Mouse (Mus musculus) urinary bladder, postnatal 14 days (tissue): ENCODE data around the gene Lrrc38.

Experiments
- DNase-seq: peaks from one replicate; pipeline ENCODE4 v3.0.0; 2021; ENCODE audit warnings: low spot score

Gene Lrrc38

DNA sequence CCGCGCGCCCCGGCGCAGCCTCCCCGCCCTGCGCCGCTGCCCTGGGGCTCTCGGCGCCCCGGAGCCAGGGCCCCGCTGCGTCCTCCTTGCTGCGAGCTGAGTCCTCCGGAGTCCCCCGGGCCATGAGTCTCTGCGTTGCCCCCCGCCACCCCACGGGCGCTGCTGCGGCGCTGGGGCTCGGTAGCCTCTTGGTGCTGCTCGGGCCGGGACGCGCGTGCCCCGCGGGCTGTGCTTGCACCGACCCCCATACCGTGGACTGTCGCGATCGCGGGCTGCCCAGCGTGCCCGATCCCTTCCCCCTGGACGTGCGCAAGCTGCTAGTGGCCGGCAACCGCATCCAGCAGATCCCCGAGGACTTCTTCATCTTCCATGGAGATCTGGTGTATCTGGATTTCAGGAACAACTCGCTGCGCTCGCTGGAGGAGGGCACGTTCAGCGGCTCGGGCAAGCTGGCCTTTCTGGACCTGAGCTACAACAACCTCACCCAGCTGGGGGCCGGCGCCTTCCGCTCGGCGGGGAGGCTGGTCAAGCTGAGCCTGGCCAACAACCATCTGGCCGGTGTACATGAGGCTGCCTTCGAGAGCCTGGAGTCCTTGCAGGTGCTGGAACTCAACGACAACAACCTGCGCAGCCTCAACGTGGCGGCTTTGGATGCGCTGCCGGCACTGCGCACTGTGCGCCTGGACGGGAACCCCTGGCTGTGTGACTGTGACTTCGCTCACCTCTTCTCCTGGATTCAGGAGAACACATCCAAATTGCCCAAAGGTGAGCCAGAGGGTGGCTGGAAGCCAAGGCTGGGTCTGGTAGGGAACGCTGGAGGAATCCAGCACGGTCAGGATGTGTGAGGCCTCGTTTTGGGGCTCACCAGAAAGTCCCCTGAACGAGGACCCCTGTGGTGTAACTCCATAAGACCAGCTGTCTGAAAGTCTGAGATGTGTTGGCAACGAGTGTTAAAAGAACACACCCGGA is 774 bp downstream of the Lrrc38 start:
- DNase-seq = no peak

DNA sequence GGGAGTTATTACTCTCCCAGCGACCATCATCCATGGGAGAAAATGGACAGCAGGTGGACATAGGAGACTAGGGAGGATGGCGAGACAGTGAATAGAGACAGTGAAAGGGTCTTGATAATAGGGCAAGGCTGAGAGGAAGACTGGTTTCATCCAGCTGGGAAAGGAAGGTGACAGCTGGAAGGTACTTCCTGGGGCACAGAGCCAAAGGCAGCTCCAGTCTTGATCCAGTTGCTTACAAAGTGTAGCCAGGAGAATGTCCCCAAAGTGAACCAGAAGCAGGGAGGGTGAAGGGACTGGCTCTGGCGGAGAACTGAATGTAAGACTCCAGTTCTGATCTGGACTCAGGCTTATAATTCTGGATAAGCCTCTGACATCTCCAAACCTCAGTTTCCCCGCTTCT is 2.7 kb downstream of the Lrrc38 start:
- DNase-seq = no peak

DNA sequence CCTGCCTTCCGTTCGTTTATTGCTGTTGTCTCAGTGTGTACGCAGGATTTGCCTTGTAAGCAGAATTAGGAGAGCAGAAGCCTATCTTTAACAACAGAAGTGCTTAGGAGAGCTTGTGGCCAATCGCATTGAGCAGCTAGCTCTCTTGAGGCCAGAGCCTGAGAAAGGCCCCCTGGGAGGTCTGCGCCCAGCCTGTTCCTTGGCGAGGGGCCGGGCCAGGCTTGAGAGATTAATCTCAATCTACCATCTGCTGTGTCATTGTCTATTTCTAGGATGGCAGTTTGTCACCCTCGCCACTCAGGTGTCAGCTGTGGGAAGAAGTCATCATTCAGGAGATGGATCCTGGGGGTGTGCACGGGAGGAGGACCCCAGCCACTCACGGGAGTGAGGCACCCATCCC is 12.0 kb downstream of the Lrrc38 start:
- DNase-seq = no peak

DNA sequence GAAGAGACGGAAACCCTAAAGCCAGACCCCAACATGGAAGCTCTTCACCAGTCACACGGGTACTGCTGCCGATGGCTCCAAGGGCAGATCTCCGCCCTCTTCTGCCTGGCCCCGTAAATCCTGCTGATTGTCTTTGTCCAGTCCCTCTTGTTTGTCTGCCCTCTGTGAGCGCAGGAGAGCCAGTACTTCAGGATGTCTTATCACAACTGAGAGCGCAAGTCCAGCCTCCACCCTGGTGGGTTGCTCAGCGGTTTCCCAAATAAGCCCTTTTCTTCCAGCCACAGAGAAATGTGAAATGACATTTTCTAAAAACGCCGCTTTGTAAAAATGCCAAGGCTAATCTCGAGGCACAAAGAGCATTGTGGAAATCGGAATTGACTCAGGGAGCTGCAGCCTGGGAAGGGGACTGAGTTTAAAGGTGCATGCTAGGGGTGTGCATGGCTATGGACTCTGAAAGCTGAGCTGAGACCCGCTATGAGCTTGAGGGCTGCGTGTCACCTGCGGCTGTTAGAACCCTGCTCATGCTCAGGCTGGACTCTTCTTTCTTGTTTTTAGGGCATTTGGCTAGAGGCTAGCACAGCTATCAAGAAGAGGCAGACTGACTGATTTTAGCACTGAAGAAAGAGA is 17.0 kb downstream of the Lrrc38 start:
- no peak for DNase-seq

DNA sequence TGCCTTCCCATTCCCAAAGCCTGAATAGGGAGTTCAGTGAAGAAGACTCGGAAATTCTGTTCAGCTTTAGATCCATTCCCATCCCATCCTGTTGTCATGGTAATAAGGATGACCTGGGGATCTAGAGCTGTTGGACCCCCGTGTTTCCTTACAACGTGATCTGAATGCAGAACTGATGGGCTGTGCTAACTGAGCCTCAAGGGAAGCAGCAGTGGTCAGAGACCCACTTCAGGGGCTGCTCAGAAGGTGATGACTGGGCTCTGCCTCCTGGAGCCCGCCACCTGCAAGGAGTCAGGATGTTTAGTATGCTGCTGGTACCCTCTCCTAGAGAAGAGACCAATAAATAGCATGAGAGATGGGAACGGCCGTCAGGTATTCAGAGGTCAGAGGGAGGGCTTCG is 29.9 kb downstream of the Lrrc38 start:
- DNase-seq = no peak

DNA sequence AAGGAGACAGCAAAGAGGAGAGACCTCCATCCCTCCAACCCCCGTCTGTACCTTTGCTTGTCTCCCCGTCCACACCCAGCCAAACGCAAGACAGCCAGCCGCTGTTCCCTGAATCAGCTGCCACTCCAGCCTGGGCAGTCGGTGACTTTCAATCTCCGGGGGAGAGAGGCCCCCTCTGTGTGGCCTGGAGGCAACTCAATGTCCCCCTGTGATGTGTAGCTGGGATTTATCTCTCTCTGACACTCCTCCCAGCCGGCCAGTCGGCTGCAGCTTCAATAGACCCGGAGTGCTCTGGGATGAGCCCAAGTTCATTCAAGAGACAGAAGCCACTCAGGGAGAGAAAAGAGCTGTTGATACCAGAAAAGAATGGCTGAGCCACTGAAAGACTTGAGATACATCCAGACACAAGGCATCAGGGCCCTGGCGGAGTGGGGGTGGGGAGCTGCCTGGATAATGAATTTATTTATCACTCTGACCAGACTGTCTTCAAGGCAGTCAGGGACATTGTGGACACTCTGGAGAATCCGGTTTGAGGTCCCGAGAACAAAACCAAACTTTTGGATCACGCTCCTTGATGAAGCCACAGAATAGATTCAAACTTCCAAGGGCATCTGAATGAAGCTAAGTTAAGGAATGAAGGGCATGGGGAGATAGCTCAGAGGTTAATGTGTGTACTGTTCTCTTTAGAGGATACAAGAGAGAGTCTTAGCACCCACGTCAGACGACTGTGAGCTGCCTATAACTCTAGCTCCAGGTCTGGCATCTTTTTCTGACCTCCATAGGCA is 30.6 kb downstream of the Lrrc38 start:
- no peak for DNase-seq

DNA sequence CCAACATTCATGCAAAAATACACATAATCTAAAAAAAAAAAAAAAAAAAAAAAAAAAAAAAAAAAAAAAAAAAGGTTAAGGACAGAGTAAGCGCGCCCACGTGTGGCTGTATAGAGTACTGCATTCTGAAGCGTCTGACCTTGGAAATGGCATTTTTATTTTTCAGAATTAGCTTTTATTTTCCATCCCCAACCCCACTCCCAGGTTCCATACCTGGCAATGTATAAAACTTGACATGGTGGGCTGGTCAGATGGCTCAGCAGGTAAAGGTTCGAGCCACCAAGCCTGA is 31.1 kb downstream of the Lrrc38 start:
- peak; percentile 30 for DNase-seq

DNA sequence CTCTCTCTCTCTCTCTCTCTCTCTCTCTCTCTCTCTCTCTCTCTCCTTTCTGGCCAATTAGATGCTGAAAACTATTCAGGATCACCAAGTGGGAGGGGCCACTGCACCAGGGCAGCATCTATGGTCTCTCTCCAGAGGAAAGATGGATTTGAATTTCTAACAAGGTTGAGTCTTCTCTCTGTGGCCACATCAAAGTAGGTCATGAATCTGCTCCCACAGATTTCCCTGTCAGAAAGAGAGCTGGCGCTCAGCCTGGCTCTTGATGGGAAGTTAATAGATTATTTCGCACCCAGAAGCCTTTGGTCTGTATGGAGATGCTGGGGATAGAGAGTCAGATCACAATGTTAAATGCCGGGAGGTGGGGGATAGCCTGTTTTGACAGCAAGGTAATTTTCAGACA is 32.6 kb downstream of the Lrrc38 start:
- DNase-seq = no peak

DNA sequence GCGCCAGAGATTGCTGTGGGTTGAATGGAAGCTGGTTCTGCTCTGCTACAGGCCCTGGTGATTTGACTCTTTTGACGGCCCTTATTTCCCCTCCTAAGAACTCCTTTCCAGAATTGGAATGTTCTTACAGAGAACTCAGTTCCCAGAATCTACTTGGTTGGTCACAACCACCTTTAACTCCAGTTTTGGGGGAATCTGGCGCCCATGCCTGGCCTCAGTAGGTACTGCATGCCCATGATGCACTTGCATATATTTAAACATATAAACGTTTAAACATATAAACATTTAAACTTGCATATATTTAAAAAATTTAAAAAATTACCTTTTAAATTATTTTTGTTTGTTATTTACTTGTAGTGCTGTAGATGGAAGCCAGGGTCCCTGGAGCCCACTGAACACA is 34.1 kb downstream of the Lrrc38 start:
- DNase-seq = no peak

DNA sequence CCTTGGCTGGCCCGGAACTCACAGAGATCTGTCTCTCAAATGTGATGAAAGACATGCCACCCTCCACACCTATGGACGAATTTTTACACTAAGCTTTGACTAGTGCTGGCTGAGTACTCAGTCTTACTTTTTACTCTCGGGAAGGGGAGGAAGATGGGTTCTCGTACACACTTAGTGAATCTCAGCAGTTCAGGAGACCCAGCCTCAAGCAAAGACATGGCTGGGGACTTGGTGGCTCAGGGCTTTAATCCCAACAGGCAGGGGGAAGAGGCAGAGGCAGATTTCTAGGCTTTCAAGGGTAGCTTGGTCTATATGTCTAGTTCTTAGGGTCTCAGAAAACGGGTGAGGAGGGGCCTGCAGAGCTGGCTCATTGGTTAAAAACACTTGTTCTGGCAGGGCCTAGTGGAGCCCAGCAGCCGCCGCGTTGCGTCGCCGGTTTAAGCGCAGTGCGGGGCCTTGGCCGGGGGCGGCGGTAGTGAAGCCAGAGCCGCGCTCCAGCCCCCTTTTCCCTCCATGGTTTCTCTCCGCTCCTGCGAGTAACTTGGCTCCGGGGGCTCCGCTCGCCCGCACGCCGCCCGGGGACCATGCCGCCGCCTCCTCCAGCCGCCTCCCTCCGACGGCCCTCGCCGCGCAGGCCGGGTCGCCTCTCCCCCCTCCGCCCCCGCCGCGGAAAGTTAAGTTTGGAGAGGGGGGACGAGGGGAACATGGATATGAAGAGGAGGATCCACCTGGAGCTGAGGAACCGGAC is 39.6 kb downstream of the Lrrc38 start:
- peak; percentile 23 for DNase-seq

DNA sequence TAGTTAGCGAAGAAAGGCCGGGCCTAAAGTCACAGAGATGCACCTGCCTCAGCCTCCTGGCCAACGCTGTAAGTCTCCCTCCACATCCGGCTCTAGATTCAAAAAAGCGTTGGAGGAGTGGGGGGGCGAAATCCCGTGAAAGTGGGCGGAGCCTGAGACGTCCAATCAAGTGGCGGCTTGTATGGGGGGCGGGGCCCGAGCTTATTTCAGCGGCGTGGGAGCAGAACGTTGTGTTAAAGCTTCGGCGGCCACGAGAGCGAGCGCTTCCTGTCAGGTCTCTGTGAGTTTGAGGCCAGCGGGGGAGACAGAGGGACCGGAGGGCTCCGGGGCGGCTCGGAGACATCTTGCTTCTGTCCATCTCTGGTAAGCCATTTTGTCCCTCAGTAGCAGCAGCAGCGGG is 44.6 kb downstream of the Lrrc38 start, which contains the start of gene Pramel1:
Gene Pramel1 (plus strand): TSS at position 248 of the 400 bp plus-strand sequence.
- DNase-seq = no peak

DNA sequence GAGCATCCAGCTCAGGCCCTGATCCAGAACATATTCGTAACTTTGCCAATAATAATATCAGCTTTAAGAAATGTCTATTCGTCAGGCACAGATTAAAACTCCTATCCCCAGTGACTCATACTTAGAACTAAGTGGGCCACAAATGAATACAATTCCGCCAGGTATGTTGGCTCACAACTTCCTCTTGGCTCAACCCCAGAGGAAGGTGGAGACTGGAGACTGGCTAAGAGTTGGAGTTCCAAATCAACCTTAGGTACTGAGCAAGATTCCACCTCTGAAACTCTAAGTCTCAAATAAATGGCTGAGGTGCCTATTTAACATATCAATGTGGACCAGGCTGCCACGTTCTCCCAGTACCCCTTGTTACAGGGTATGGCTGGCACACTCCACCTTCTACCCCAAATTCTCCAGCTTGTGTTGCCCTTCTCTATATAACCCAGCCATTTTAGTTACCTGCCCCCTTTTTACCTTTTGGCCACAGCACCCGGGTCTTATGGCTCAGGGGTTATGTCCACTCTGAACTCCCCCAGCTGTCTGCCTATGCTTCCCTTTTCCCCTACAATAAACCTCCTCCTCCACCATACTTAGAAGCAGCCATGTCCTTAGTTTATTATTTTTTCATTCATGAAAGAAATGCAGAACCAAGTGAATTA is 62.1 kb downstream of the Lrrc38 start:
- DNase-seq = peak; percentile 29

DNA sequence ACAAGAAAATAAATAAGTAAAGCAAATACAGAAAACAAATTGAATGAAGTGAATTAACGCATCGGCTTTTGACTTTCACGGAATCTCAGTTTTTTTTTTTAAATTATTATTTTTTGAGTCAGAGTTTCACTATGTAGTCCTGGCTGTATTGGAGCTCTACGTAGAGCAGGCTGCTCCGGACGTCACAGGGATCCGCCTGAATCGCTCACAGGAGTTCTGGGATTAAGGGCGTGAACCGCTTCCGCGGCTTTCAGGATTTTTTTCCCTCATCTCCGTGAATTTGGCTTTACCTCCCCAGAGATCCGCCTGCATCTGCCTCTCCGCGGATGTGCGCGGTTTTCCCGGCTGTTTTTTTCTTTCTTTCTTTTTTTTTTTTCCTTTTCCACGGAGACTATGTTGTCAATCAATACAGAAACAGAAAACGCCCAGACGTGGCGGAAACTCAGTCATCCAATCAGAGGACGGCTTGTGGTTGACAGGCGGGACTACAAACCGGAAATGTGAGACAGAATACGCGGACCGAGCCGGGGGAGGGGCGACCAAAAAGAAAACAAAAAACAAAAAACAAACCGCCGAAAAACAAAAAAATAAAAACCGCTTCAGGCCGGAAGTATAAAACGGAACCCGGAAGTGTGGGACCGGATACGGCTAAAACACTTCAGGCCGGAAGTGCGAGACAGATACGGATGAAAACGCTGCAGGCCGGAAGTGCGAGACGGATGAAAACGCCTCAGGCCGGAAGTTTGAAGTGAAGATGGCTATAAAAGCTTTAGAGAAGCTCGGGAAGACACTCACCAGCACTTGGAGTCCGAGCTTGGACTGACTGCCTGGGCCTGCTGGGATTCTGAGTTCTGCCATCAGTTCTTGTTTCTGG is 62.9 kb downstream of the Lrrc38 start, which contains the start of gene Pramef8:
Gene Pramef8 (plus strand): TSS at position 208 of the 874 bp plus-strand sequence.
- DNase-seq = peak; percentile 91

DNA sequence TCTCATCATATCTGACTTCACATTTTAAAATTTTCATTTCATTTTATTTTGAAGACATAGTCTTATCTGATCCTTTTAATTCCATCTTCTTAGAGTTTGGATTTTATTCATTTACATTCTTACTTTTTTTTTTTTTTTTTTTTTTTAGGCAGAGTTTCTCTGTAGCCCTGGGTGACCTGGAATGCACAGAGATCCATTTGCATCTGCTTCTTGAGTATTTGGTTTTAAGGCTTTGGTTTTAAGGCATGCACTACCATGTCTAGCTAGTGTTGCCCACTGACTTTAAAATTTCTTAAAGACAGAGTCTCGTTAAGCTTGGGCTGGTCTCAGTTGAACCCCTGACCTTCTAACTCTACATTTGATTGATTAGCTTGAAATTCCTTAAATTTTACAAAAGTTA is 64.1 kb downstream of the Lrrc38 start:
- no peak for DNase-seq

DNA sequence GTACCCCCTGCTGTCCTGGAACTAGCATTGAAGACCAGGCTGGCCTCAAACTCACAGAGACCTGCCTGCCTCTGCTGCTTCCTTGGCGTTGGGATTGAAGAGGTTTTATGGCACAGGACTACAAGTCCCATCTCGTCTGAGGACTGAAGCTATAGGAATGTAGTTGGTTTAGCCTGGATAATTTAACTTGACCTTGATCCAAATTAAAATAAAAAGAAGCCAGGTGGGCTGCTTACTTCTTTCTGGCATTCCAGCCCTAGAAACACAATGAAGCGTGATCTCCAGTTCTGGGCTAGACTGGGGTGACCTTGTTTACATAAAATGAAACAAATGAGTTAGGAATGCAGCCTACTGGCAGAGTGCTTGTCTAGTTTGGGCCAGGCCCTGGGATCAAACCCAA is 64.6 kb downstream of the Lrrc38 start:
- no peak for DNase-seq
